Comparison of ENCODE assay signal across 15 mouse cellular contexts in the genomic region with DNA sequence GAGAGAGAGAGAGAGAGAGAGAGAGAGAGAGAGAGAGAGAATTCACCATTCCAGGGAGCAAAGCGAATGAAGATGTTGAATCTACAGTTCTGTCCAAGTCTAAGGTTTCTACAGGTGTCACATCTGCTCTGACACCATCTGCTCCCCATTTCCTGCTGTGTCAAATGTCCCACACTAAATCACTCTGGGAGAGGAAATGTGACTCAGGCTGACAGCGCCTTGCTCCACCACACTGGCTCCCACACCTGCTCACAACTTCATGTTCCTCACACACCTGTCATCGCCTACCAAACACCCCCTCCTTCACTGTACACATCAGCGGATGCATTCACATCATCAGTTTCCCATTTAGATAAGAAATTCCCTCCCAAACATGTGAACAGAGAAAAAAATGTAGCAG.
DNase-seq lines count a peak whose midpoint lies in the region; ATAC-seq and TF ChIP-seq lines count a peak whose summit lies in the region.
"Had no signal": no experiment of that assay in that cellular context is flagged by ENCODE, and none has a peak within 500 bp of the region (broad histone marks: within the 10 kb centered on the region; RNA-seq: fewer than 3 reads in every experiment).

No protein-coding gene starts in this region.

- ATAC-seq in hindbrain, postnatal 0 days, result no peak
- no peak for ATAC-seq in hindbrain, embryonic 16.5 days
- no peak for ATAC-seq in intestine, embryonic 15.5 days
- ATAC-seq: CD4-positive, CD25-positive, alpha-beta regulatory T cell, adult 4 months had no signal

- H3K4me1 ChIP-seq in hindbrain, postnatal 0 days (ENCODE audit: insufficient read depth, low read length), result peaks cover 5% of the 10 kb centered on the region; the same call in 1 of the 2 replicates
- H3K4me1 ChIP-seq in hindbrain, embryonic 16.5 days (ENCODE audit: control insufficient read depth, insufficient read depth, low read depth, low read length), result peaks cover 4% of the 10 kb centered on the region
- H3K4me1 ChIP-seq in intestine, embryonic 15.5 days (replicated peaks), result no peaks in the 10 kb centered on the region
- H3K4me1 ChIP-seq: stomach, embryonic 15.5 days had no signal

- no peak overlapping the region for H3K4me2 ChIP-seq in hindbrain, postnatal 0 days (ENCODE audit: low read depth, low read length)
- no peak overlapping the region for H3K4me2 ChIP-seq in hindbrain, embryonic 16.5 days (ENCODE audit: low read length)
- H3K4me2 ChIP-seq in intestine, embryonic 15.5 days (replicated peaks), result no peak overlapping the region
- H3K4me2 ChIP-seq: midbrain, embryonic 11.5 days; stomach, embryonic 15.5 days had no signal

- WGBS in hindbrain, postnatal 0 days, result 61% methylated on average over 4 of the region's 4 CpGs
- 67% methylated on average over 4 of the region's 4 CpGs for WGBS in hindbrain, embryonic 16.5 days
- WGBS in intestine, embryonic 15.5 days, result 72% methylated on average over 4 of the region's 4 CpGs

- no peaks in the 10 kb centered on the region for H3K27me3 ChIP-seq in hindbrain, postnatal 0 days (ENCODE audit: insufficient read depth, low read length)
- no peaks in the 10 kb centered on the region for H3K27me3 ChIP-seq in hindbrain, embryonic 16.5 days (replicated peaks; ENCODE audit: control insufficient read depth, insufficient read depth, low read length)
- no peaks in the 10 kb centered on the region for H3K27me3 ChIP-seq in C2C12 (ENCODE audit: control insufficient read depth, insufficient read depth, insufficient read length)
- H3K27me3 ChIP-seq in intestine, embryonic 15.5 days (replicated peaks), result no peaks in the 10 kb centered on the region
- H3K27me3 ChIP-seq: stomach, embryonic 15.5 days had no signal

- H3K79me2 ChIP-seq in C2C12 (ENCODE audit: control insufficient read depth, insufficient read depth), result no peaks in the 10 kb centered on the region

- H3K4me3 ChIP-seq in hindbrain, postnatal 0 days (ENCODE audit: low read length), result no peak overlapping the region
- no peak overlapping the region for H3K4me3 ChIP-seq in hindbrain, embryonic 16.5 days (ENCODE audit: low read length)
- no peak overlapping the region for H3K4me3 ChIP-seq in C2C12 (ENCODE audit: insufficient read depth, poor library complexity, severe bottlenecking)
- H3K4me3 ChIP-seq in intestine, embryonic 15.5 days (replicated peaks), result no peak overlapping the region
- H3K4me3 ChIP-seq: heart, adult 2 months; stomach, embryonic 15.5 days had no signal

- no peaks in the 10 kb centered on the region for H3K36me3 ChIP-seq in hindbrain, postnatal 0 days (ENCODE audit: insufficient read depth, low read length)
- no peaks in the 10 kb centered on the region for H3K36me3 ChIP-seq in hindbrain, embryonic 16.5 days (ENCODE audit: control insufficient read depth, insufficient read depth, low read length)
- H3K36me3 ChIP-seq in C2C12 (ENCODE audit: control insufficient read depth, insufficient read depth), result no peaks in the 10 kb centered on the region
- no peaks in the 10 kb centered on the region for H3K36me3 ChIP-seq in intestine, embryonic 15.5 days
- H3K36me3 ChIP-seq: stomach, embryonic 15.5 days had no signal

- H3K79me3 ChIP-seq in C2C12 (ENCODE audit: low read depth), result no peaks in the 10 kb centered on the region

- H3K9me3 ChIP-seq in hindbrain, postnatal 0 days (ENCODE audit: low read length), result no peaks in the 10 kb centered on the region
- no peaks in the 10 kb centered on the region for H3K9me3 ChIP-seq in hindbrain, embryonic 16.5 days (ENCODE audit: control insufficient read depth, low read length)
- no peaks in the 10 kb centered on the region for H3K9me3 ChIP-seq in intestine, embryonic 15.5 days
- H3K9me3 ChIP-seq: stomach, embryonic 15.5 days had no signal

- TF ChIP-seq CTCF in hindbrain, postnatal 0 days (IDR thresholded peaks at IDR 0.05; ENCODE audit: low read depth), result no peak
- no peak for TF ChIP-seq CTCF in C2C12 (IDR thresholded peaks at IDR 0.05; ENCODE audit: control insufficient read depth, insufficient read depth, insufficient read length)

- no peak overlapping the region for H3ac ChIP-seq in C2C12 (ENCODE audit: control insufficient read depth, insufficient read length, low read depth)

- peak; percentile 24 for DNase-seq in hindbrain, postnatal 0 days (ENCODE audit: low spot score)
- DNase-seq in hindlimb bud, embryonic 11.5 days (ENCODE audit: extremely low spot score, low read depth, low spot score), result peak; percentile 42
- peak; percentile 22 to 44 for DNase-seq in thymus, postnatal 10 days (ENCODE audit: low spot score in 2 of 2)
- no peak for DNase-seq in cerebellum, adult 9-11 months
- no peak for DNase-seq in testis, postnatal 14 days (ENCODE audit: low spot score)
- DNase-seq: cerebellum, postnatal 14 days; heart, adult 2 months; liver; right cerebral cortex, postnatal 14 days had no signal

- no peak overlapping the region for H3K9ac ChIP-seq in hindbrain, postnatal 0 days (replicated peaks; ENCODE audit: low read length)
- H3K9ac ChIP-seq in hindbrain, embryonic 16.5 days (ENCODE audit: low read depth, low read length), result no peak overlapping the region
- no peak overlapping the region for H3K9ac ChIP-seq in intestine, embryonic 15.5 days
- H3K9ac ChIP-seq: stomach, embryonic 15.5 days had no signal

- no peak overlapping the region for H3K27ac ChIP-seq in hindbrain, postnatal 0 days
- H3K27ac ChIP-seq in hindbrain, embryonic 16.5 days (ENCODE audit: low read depth, low read length), result no peak overlapping the region
- no peak overlapping the region for H3K27ac ChIP-seq in intestine, embryonic 15.5 days
- H3K27ac ChIP-seq: heart, adult 2 months; stomach, embryonic 15.5 days had no signal

TF ChIP-seq in C2C12, 6 proteins besides CTCF, POLR2A, EP300 and RAD21:
- TF ChIP-seq MYOD1 (IDR thresholded peaks at IDR 0.05; ENCODE audit: control insufficient read depth, insufficient read length, low read depth) (peak; percentile 99), USF1 (IDR thresholded peaks at IDR 0.05; ENCODE audit: low read depth) (no peak), MYOG (IDR thresholded peaks at IDR 0.05; ENCODE audit: control insufficient read depth, extremely low read depth, insufficient read length) (no peak), FOSL1 (IDR thresholded peaks at IDR 0.05; ENCODE audit: insufficient read depth, low read length, poor library complexity, severe bottlenecking) (peak; percentile 76), CEBPB (IDR thresholded peaks at IDR 0.05; ENCODE audit: low read depth) (no peak), MAX (IDR thresholded peaks at IDR 0.05) (no peak)

Comparison
In these comparisons a context has a peak if more than half of its experiments do, and no peak if none do; other contexts are left out.
1. DNase-seq: peak in hindbrain, postnatal 0 days (single experiment), hindlimb bud, embryonic 11.5 days (single experiment) and thymus, postnatal 10 days (2 of 2); none in cerebellum, adult 9-11 months (single experiment) and testis, postnatal 14 days (single experiment).